Mouse (Mus musculus) embryo, embryonic 9.5 days (tissue): ENCODE results near the gene Ptov1.

Experiments used
- DNase-seq: peaks from one replicate; pipeline ENCODE4 v3.0.0-alpha.2; 2017; ENCODE audit errors: extremely low spot score

Ptov1 gene

DNA sequence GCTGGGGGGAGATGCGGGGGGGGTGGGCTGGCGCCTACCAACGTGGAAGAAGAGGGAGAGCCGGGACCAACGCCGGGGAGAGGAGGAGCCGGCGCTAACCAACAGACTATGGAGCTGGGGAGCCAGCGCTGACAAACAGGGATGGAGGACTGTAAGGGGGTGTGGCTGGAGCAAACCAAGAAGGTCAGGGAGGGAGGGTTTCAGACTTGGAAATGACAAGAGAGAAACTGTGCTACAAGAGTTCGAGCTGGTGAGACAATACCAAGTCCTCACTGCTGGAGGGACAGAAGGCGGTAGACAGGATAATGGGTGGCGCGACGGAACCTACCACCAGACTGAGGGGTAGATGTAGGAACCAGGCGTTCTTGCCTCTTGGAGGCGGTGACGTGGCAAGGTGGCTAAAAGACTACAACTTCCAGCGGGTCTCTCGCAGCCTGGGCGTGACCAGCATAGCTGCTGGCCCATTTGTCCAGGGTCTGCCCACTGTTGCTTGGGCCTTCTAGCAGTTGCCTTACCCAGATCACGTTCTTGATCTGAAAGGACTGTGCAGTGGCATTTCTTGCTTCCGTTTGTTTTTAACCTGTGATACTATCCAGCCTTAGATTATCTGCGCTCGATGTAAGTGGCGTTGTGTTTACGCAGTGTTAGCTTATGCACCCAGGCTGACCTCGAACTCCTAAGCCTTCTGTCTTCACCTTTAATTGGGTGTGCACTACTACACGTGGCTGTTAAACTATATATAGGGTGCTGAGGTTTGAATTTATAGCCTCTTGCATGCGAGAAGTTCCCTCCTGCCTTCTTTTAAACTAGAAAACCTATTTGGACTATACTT, at the start of gene Ptov1:
Gene Ptov1 (minus strand): TSS at position 92 of the 832 bp plus-strand sequence.
- DNase-seq, result peak; percentile 96

DNA sequence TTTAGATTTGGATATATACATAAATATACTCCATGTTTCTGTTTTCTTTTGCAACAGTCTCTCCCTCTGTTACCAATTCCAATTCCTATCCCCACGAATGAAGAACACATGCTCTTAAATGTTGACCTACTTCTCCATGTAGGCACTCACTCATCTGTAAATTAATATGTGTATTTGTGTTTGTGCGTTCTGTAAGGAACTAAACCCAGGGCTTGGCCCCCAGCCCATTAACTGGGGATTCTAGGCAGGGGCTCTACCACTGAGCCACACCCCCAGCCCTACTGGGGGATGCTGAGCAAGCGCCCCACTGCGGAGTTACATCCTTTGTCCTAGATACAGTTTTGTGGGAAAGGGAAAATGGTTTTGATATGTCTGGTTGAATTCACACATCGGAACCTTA, 49.5 kb upstream of the Ptov1 start:
- DNase-seq, result no peak

DNA sequence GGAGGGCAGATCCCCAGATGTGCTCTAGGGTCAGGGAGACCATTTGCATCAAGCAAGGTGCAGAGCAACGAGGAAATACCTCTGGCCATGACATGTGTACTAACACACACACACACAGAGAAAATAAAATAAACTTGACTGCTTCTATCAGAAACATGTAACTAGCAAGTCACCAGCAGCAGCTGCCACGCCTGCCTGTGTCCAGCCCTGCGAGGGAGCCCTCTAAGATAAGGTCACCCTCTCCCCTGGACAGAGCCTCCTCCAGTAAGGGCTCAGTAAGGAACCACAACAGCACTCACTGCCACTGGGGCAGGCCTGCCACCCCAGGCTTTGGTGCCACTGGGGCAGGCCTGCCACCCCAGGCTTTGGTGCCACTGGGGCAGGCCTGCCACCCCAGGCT, 48.6 kb upstream of the Ptov1 start:
- no peak for DNase-seq

DNA sequence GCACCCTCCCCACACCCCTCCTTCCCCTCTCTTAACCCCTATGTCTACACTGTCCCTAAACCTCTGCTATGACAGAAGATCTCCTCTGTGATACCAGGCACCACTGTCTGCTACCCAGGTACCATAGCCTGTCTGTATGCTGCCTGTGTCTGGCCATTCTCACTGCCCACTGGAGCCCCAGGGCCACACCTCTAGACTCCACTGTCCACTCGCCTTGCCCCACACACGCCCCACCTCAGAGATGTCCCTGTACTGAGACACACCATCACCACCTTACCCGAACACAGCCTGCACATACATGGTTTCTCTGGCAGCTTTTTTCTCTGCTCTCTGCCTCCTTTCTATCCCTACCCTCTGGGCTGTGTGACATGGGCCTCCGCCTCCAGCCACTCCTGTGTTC, 47.3 kb upstream of the Ptov1 start:
- no peak for DNase-seq

DNA sequence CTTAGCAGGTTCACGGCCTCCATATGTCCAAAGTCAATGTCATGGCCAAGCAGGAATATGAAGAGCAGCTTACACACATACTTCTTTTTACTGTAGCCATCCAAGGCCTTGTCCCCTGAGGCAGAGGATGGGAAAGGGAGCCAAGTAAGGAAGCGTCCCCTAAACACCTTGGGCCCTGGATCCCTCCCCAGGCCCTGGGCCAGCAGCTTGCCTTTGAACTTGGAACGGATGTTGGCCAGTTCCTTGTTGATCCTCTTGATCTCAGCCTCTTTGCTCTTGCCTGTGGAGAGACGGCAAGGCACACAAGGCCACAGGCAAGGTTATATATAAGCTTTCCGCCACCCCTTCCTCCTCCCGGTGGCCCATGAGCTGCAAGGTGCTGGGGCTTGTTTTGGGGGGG, 46.6 kb upstream of the Ptov1 start:
- DNase-seq, result no peak

DNA sequence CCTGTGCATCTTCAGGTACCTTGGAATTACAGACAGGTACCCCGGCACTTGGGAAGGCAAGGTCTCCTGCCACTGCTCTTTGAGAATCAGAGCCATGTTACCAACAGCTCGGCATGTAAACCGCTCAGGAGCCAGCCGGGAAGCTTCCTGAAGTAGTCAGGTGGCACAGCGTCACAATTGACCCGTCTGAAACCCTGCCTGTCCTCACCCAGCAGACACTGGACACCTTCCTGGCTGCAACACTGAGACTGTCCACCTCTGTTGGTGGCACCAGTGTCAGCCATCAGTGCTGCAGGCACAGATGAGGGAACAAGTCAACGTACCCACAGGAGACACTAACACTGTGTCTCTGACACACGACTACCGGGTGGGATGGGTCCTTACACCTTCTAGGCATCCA, 45.7 kb upstream of the Ptov1 start:
- no peak for DNase-seq

DNA sequence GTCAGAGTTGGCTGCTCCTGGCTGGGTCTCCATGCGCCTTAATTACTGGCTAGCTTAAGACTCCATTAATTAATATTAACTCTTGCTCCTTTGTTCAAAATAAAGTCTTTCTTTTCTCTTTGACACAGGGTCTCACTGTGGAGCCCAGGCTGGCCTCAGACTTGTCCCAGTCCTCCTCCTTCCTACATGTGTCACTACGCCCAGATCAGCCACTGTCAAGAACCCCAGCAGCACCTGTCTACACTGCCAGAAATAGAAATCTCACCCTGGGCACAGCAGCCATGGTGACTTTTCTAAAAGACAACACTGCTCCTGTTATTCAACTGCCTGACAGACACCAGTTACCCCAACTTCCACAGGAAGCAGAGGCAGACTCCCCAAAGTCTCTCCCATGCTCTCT, 44.8 kb upstream of the Ptov1 start:
- no peak for DNase-seq

DNA sequence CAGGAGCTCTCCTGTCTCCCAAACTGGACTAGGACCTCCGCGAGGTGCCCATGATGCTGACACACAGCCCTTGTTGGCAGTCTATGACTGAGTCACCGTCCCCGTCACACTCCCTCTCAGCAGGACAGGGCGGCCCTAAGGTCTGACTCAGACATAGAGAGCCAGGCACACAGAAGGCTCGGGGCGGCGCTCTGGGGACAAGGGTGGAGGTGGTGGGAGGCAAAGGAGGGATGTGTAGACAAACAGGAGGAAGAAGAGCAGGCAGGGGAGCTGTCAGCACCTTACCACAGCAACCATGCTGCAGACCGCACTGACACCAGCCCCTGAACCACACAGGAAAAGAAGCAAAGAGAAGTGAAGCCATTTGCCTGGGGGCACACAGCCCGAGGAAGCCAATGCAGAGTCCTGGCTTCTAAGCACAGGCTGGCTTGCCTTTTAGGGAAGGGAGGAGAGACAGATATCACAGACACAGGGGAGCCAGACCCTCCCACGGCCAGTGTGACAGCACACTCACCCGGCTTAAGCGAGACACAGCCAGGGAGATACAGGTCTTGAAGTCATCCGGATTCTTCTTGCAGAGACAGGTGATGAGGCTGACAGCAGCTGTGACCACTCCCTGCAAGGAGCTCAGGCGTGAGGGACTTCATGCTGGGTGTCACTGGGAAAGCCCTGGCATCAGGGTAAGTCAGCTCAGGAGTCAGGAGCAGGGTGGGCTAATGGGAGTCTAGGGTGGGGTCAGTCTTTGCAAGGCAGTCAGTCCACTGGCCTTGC, 39.3 kb upstream of the Ptov1 start:
- no peak for DNase-seq

DNA sequence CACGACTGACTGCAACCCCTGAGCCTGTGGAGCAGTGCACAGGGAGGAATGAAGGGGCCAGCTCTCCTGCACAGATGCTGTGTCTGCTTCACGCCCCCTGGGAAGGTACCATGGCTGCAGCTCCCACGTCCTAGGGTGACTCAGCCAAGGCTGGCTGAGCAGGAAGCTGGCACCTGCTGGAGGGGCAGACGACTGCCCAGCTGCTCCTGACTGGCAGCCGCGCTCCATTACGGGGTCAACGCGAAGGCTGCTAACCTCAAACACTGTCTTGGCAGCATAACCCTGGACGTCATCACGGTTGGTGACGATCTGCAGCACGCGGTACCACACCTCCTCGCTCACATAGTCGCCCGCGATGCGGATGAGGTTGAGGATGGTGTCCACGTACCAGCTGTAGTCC, 35.8 kb upstream of the Ptov1 start:
- DNase-seq, result no peak

DNA sequence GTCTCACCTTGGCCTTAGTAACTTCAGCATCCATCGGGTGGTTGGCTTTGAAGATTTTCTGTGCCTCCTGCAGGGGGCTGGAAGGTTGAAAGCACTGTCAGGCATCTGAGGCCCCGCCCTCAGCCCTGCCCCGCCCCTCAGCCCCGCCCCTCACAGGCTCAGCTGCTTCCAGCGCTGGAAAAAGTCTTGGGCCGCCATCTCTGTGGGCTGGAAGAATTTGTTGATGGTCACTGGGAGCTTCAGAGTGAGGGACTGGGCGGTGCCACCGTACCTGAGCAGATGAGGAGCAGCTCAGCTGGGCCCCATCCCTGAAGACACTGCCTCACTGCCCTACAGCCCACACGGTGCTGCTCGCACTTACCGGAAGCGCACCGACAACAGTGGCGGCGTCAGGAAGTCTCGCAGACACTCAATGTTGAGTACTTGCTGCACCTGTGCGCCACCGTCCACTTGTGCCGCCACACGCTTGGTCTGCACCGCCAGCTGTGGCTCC, 31.7 kb upstream of the Ptov1 start:
- peak; percentile 85 for DNase-seq

DNA sequence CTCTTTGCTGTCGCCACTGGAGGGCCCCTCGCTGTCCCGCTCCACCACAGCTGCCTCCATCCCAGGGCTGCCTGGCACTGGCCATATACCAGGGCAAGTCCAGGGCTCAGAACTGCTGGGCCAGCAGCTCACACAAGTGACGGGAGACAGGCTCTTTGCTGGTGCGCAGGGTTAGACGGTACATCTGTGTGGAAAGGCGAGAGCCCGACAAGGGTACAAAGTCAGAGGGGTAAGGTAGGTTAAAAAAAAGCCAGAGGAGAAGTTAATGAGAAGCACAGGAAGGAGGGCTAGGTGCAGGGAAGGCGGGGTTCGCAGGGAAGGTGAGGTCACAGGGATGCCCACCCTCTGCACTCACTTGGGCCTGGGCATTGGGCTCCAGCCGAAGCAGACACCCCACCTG, 31.0 kb upstream of the Ptov1 start:
- no peak for DNase-seq

DNA sequence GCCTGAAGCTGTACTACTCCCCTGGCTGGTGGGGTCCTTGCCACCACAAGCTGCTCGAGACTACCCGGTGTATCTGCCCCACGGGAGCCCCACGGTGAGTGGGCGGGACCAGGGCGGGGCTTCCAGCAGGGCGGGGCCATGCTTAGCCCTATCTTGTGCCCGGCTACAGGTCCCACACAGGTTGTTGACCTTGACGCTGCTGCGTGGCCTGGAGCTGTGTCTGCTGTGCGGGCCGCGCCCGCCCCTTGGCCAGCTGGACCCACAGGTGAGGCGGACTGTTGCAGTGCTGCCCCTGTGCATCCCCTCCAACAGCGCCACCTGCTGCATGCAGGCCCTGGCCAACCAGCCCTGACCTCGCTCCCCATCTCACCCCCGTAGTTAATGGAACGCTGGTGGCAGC, 29.0 kb upstream of the Ptov1 start:
- peak; percentile 38 for DNase-seq

DNA sequence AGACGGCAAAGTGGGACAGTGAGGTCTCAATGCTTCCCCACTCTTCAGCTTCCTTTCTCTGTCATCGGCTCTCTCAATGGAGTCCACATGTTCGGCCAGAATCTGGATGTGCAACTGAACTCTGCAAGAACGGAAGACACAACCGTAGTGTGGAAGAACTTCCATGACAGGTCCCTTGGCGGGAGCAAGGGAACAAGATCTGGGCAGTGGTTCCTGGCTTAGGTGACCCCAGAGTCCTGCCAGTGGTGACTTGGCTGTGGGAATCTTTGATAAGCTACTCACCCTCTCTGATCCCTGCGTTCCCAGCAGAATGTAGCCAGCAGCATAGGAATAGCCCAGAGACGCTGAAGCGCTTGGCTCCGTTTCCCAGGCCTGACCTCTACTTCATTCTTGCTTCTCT, 26.9 kb upstream of the Ptov1 start:
- no peak for DNase-seq

DNA sequence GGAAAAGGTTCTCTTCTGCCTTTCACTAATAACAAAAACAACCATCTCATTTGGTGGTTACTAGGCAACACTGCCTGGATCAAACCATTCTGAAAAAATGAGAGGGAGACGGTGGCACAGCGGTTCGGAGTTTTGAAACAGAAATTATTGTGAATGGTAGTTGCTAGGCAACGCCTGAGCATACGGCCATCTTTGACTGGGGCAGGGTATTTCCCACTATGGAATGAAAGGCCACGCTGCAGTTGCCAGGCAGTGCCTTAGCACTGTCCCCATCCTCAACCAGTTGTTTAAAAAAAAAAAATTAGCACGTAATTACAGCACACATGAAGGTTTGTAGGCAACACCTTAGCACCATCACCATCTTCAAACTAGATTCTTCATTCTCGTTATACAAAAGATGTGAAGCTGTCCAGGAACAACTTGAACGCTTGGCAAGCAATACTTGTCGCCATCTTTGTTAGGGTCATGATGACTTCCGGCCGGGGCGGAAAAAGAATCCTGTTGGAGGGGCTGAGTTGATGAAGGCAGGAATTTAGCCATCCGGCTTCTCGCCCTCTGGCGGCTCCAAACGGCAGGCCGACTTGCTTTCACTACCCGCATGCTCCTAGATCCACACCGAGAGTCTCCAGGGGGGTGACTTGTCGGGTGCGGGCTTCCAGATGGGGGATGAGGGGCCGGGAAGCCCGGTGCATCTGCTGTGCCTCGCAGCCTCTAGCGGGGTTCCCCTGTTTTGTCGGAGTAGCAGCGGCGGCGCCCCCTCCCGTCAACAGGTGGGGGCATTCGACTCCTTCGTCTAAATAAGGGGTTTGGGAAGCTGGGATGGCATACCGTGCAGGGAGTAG, 26.2 kb upstream of the Ptov1 start, which contains the start of gene Fuz:
Gene Fuz (plus strand): TSS at position 487 of the 842 bp plus-strand sequence.
- DNase-seq, result peak; percentile 91

DNA sequence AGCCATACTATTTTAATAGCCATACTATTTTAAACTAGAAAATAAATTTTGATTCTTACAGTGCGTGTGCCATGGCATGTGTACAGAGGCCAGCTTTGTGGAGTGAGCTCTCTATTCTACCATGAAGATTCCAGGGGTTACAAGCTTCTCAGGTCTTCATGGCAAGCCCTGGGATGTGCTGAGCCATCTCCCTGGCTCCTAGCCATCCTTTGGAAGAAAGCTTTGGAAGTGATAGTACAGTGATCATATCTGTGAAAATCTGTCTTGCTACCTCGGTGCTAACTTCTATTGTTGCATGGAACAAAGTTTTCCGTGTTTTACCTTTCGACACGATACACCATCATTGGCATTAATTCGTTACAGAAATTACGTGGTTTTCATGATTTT, 25.6 kb upstream of the Ptov1 start:
- DNase-seq, result no peak

DNA sequence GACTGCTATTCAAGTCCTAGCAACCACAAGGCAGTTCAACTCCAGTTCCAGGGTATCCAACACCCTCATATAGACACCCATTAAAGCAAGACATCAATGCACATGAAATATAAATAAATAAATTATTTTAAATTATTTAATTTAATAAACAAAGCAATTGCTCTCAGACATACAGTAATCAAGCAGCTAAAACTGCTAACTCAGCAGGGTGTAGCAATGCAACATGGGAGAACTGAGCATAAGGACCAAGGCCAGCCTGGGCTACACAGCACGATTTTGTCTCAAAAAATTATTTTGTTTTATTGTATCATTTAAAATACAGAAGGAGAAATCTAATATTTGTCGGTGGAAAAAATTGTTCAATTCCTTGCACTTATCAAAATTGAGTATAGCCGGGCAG, 24.6 kb upstream of the Ptov1 start:
- DNase-seq, result no peak

DNA sequence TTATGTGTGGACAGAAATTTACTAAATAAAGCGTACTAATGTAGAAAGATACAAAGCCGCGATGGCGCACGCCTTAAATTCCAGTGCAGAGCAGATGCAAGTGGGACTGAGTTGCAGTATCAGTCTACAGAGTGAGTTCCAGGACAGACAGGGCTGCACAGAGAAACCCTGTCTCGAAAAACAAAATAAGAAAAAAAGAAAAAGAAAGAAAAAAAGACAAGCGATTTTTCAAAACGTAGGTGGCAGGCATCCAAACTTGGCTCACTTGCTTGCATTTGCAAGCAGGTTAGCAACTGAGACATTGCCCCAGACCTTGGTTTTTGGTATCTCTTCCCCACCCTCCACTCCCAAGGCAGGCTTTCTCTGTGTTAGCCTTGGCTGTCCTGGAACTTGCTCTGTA, 23.6 kb upstream of the Ptov1 start:
- DNase-seq, result peak; percentile 24

DNA sequence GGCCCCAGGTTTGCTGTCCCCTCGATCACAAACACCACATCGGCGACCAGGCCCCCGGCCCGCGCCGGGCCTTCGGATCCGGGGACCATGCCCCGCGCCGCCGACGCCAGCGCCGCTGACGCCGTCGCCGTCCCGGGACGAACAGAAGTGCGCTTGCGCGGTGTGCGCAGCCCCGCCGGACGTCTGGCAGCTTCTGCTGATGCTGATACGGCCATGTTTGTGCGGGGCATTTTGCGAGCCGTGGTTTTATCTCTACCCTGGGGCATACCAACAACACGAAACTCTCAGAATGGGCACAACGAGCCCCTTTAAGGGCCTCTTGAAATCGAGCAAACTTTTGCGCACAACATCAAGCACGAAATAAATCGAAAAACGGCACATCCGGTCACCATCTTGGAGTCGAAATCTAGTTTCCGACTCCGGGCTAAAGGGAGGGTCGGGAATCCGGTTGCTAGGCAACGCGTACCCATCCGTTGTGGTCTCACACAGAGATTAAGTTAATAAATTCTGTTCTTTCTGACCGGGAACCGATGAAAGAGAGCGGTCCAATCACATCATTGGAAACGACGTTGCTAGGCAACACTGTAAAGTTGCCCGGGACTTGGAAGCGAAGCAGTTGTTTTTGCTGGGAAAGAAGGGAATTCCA, 22.8 kb upstream of the Ptov1 start, which contains the start of gene Med25:
Gene Med25 (minus strand): TSS at position 437 of the 646 bp plus-strand sequence.
- peak; percentile 94 for DNase-seq

DNA sequence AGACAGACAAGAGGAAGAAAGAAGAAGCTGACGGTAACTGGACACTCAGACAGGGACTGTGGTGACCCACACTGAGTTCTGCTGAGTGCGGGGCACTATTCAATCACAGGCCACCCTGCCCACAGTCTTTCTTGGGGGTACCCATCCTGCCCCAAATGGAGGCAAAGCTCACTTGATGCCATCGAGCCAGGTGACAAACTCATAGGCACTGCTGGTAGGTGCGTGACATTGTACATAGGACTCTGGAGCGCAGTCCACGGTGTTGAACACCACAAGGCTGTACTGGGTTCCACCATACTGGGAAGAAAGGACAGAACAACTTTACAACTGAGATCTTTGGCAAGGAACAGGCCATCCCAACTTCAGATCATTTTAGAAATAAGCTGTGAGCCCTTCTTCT, 22.0 kb upstream of the Ptov1 start:
- no peak for DNase-seq

DNA sequence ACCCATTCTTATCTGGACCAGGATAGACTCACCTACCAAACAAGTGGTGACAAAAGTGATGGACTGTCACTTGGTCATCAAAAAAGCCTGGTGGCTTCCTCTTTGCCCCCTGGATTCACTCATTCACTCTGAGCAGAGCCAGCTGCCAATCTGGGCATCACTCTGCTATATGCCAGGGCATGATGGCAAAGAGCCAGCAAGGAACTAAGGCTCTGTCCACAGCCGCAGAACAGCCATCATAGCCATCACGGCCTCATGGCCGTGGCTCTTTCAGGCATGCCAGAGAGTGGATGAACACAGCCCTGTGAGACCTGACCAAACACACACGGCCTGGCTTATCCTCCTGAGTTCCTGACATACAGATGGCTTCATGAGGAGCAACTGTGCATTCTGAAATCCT, 21.1 kb upstream of the Ptov1 start:
- no peak for DNase-seq

DNA sequence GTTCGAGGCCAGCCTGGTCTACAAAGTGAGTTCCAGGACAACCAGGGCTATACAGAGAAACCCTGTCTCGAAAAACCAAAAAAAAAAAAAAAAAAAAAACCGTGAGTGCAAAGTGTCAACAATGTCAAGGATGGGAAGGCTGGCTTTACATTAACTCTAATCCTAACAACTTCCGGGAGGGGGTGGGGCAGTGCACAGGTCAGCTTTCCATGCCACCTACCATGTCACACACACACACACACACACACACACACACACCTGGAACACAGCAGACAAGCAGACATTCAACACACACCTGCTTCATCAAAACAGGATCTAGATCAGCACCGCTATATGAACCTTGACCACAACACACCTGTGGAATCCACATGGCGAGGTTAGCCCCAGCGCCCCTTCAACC, 20.6 kb upstream of the Ptov1 start:
- no peak for DNase-seq
